Mouse (Mus musculus) lung, adult 2 months (tissue): ENCODE measurements around the gene Gm10354.
"Not testable (repeated sequence)": the region's sequence is repeated elsewhere in the genome, so short reads cannot be mapped to it uniquely, and the experiment has no call there.

Experiments used
- CTCF ChIP-seq: fragments of 200-500 bp; IDR thresholded peaks from 2 replicates; pipeline ENCODE4 v1.5.1; 2011; ENCODE audit warnings: mild to moderate bottlenecking, low read length, control low read depth; ENCODE audit not compliant: insufficient read depth
- POLR2A ChIP-seq: fragments of 200-500 bp; IDR thresholded peaks from 2 replicates; pipeline ENCODE4 v1.6.1; 2011; ENCODE audit warnings: low read depth, mild to moderate bottlenecking, control low read depth, low read length, borderline replicate concordance; ENCODE audit errors: extremely low read depth

- not testable (repeated sequence) for TF ChIP-seq CTCF, POLR2A
These were observed 18.8 kb upstream of the Gm10354 start for GRCm38 (mm10) chr5:14997556-14997955.
